Mouse (Mus musculus) erythroblast, embryonic 14.5 days (primary cell): Measurements from ENCODE around the gene Rnf217.

ENCODE experiments used
- GATA1 ChIP-seq: IDR thresholded peaks from 2 replicates; pipeline ENCODE4 v1.6.1; 2012; ENCODE audit warnings: low read length, inconsistent platforms, mixed read lengths
- TAL1 ChIP-seq: IDR thresholded peaks from 3 replicates; pipeline ENCODE4 v1.6.1; 2012; ENCODE audit warnings: low read length, inconsistent platforms, mixed read lengths

- TF ChIP-seq TAL1: no peak
- no peak for TF ChIP-seq GATA1
Observed at GRCm38 (mm10) chr10:31495826-31496225, 113.2 kb downstream of the Rnf217 start.
